Mouse (Mus musculus): Measurements from ENCODE around the gene Calm4. TPM values are rescaled to one million over a fixed set of nuclear protein-coding genes. Genes with fewer than 3 reads are reported as not detected.

The Calm4 gene
- polyA plus RNA-seq, 1 experiment = not detected

- TF ChIP-seq CTCF (IDR thresholded peaks at IDR 0.05; ENCODE audit: extremely low read depth, insufficient read length, insufficient replicate concordance, low read depth, low read length) (no peak), POLR2A (IDR thresholded peaks at IDR 0.05; ENCODE audit: low read depth, low read length) (no peak)
- Histone ChIP-seq H3K4me1 (ENCODE audit: control insufficient read depth, insufficient read depth, insufficient read length, low read length) (peaks cover 13% of the 10 kb centered on the region), H3K27ac (ENCODE audit: insufficient read depth, low read depth, low read length) (no peak overlapping the region), H3K27me3 (ENCODE audit: control insufficient read depth, insufficient read depth, low read length) (no peaks in the 10 kb centered on the region), H3K4me3 (ENCODE audit: low read depth, low read length) (no peak overlapping the region), H3K36me3 (ENCODE audit: control insufficient read depth, insufficient read depth, low read length) (no peaks in the 10 kb centered on the region)
- WGBS = 93% methylated on average over 8 of the region's 8 CpGs
Measured at GRCm38 (mm10) chr13:3861251-3861650, 23.7 kb downstream of the Calm4 start.

- Histone ChIP-seq H3K27me3 (ENCODE audit: control insufficient read depth, insufficient read depth, low read length) (no peaks in the 10 kb centered on the region), H3K36me3 (ENCODE audit: control insufficient read depth, insufficient read depth, low read length) (no peaks in the 10 kb centered on the region), H3K27ac (ENCODE audit: insufficient read depth, low read depth, low read length) (no peak overlapping the region), H3K4me1 (ENCODE audit: control insufficient read depth, insufficient read depth, insufficient read length, low read length) (peaks cover 18% of the 10 kb centered on the region), H3K4me3 (ENCODE audit: low read depth, low read length) (no peak overlapping the region)
- 33% methylated on average over 3 of the region's 3 CpGs for WGBS
- TF ChIP-seq POLR2A (IDR thresholded peaks at IDR 0.05; ENCODE audit: low read depth, low read length) = no peak
- TF ChIP-seq CTCF (IDR thresholded peaks at IDR 0.05; ENCODE audit: extremely low read depth, insufficient read length, insufficient replicate concordance, low read depth, low read length) = no peak
Measured at GRCm38 (mm10) chr13:3862325-3862724, 24.8 kb downstream of the Calm4 start.

- TF ChIP-seq POLR2A (IDR thresholded peaks at IDR 0.05; ENCODE audit: low read depth, low read length) (no peak), CTCF (IDR thresholded peaks at IDR 0.05; ENCODE audit: extremely low read depth, insufficient read length, insufficient replicate concordance, low read depth, low read length) (no peak)
- Histone ChIP-seq H3K27ac (ENCODE audit: insufficient read depth, low read depth, low read length) (no peak overlapping the region), H3K4me1 (ENCODE audit: control insufficient read depth, insufficient read depth, insufficient read length, low read length) (peaks cover 18% of the 10 kb centered on the region), H3K27me3 (ENCODE audit: control insufficient read depth, insufficient read depth, low read length) (no peaks in the 10 kb centered on the region), H3K4me3 (ENCODE audit: low read depth, low read length) (no peak overlapping the region), H3K36me3 (ENCODE audit: control insufficient read depth, insufficient read depth, low read length) (no peaks in the 10 kb centered on the region)
- 83% methylated on average over 10 of the region's 10 CpGs for WGBS
Measured at GRCm38 (mm10) chr13:3862922-3863580, 25.5 kb downstream of the Calm4 start.

- 49% methylated on average over 14 of the region's 14 CpGs for WGBS
- no peak overlapping the region for H3K4me3 ChIP-seq (ENCODE audit: low read depth, low read length)
- H3K27me3 ChIP-seq (ENCODE audit: control insufficient read depth, insufficient read depth, low read length) = no peaks in the 10 kb centered on the region
- H3K4me1 ChIP-seq (ENCODE audit: control insufficient read depth, insufficient read depth, insufficient read length, low read length) = peaks cover 18% of the 10 kb centered on the region
- no peaks in the 10 kb centered on the region for H3K36me3 ChIP-seq (ENCODE audit: control insufficient read depth, insufficient read depth, low read length)
- H3K27ac ChIP-seq (ENCODE audit: insufficient read depth, low read depth, low read length) = peak overlapping the region; percentile 65
- no peak for TF ChIP-seq POLR2A (IDR thresholded peaks at IDR 0.05; ENCODE audit: low read depth, low read length)
- TF ChIP-seq CTCF (IDR thresholded peaks at IDR 0.05; ENCODE audit: extremely low read depth, insufficient read length, insufficient replicate concordance, low read depth, low read length) = no peak
Measured at GRCm38 (mm10) chr13:3865648-3866354, 28.2 kb downstream of the Calm4 start.

GRCm38 (mm10) chr13:3866355-3867052 is 28.9 kb downstream of the Calm4 start:
- 53% methylated on average over 8 of the region's 8 CpGs for WGBS
- Histone ChIP-seq H3K27me3 (ENCODE audit: control insufficient read depth, insufficient read depth, low read length) (no peaks in the 10 kb centered on the region), H3K4me3 (ENCODE audit: low read depth, low read length) (no peak overlapping the region), H3K27ac (ENCODE audit: insufficient read depth, low read depth, low read length) (peak overlapping the region; percentile 65), H3K36me3 (ENCODE audit: control insufficient read depth, insufficient read depth, low read length) (no peaks in the 10 kb centered on the region), H3K4me1 (ENCODE audit: control insufficient read depth, insufficient read depth, insufficient read length, low read length) (peaks cover 18% of the 10 kb centered on the region)
- TF ChIP-seq POLR2A (IDR thresholded peaks at IDR 0.05; ENCODE audit: low read depth, low read length) (no peak), CTCF (IDR thresholded peaks at IDR 0.05; ENCODE audit: extremely low read depth, insufficient read length, insufficient replicate concordance, low read depth, low read length) (no peak)

GRCm38 (mm10) chr13:3867158-3867557 is 29.6 kb downstream of the Calm4 start:
- no peak overlapping the region for H3K27ac ChIP-seq (ENCODE audit: insufficient read depth, low read depth, low read length)
- H3K36me3 ChIP-seq (ENCODE audit: control insufficient read depth, insufficient read depth, low read length) = no peaks in the 10 kb centered on the region
- WGBS = 38% methylated on average over 6 of the region's 6 CpGs
- no peak for TF ChIP-seq CTCF (IDR thresholded peaks at IDR 0.05; ENCODE audit: extremely low read depth, insufficient read length, insufficient replicate concordance, low read depth, low read length)
- TF ChIP-seq POLR2A (IDR thresholded peaks at IDR 0.05; ENCODE audit: low read depth, low read length) = no peak
- peaks cover 18% of the 10 kb centered on the region for H3K4me1 ChIP-seq (ENCODE audit: control insufficient read depth, insufficient read depth, insufficient read length, low read length)
- no peaks in the 10 kb centered on the region for H3K27me3 ChIP-seq (ENCODE audit: control insufficient read depth, insufficient read depth, low read length)
- no peak overlapping the region for H3K4me3 ChIP-seq (ENCODE audit: low read depth, low read length)

GRCm38 (mm10) chr13:3869901-3870300 is 32.3 kb downstream of the Calm4 start:
- TF ChIP-seq CTCF (IDR thresholded peaks at IDR 0.05; ENCODE audit: extremely low read depth, insufficient read length, insufficient replicate concordance, low read depth, low read length) (no peak), POLR2A (IDR thresholded peaks at IDR 0.05; ENCODE audit: low read depth, low read length) (no peak)
- H3K4me1 ChIP-seq (ENCODE audit: control insufficient read depth, insufficient read depth, insufficient read length, low read length) = peaks cover 13% of the 10 kb centered on the region

More at GRCm38 (mm10) chr13:3869901-3870300, 32.3 kb downstream of the Calm4 start:
- Histone ChIP-seq H3K27me3 (ENCODE audit: control insufficient read depth, insufficient read depth, low read length) (no peaks in the 10 kb centered on the region), H3K27ac (ENCODE audit: insufficient read depth, low read depth, low read length) (no peak overlapping the region), H3K4me3 (ENCODE audit: low read depth, low read length) (no peak overlapping the region), H3K36me3 (ENCODE audit: control insufficient read depth, insufficient read depth, low read length) (no peaks in the 10 kb centered on the region)
